ENCODE assay signal across 16 mouse cellular contexts in the genomic region with DNA sequence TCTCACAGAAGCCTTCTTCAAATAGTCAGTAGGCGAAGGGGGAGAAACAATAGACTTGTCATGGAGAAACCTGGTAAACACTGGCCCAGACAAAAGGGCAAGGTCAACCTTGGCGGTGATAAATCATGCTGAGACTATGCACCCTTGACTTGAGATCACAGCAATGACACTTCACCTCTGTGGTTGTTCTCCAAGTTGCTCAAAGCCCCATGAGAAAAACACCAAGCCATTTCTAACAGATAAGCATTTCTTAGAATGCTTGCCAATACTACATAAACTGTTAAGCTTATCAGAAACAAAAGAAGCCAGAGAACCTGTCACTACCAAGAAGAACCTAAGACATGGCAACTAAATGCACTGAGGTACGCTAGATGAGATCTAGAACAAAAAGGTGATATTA.
A peak's percentile ranks its signal among the peaks of the same experiment; 100 is the strongest.
DNase-seq lines count a peak whose midpoint lies in the region; ATAC-seq lines count a peak whose summit lies in the region.
"Had no signal": no experiment of that assay in that cellular context is flagged by ENCODE, and none has a peak within 500 bp of the region (broad histone marks: within the 10 kb centered on the region; RNA-seq: fewer than 3 reads in every experiment).

No protein-coding gene starts in this region.

- no peaks in the 10 kb centered on the region for H3K4me1 ChIP-seq in midbrain, embryonic 11.5 days (ENCODE audit: control insufficient read depth, insufficient read depth, low read length)
- H3K4me1 ChIP-seq in midbrain, embryonic 10.5 days = no peaks in the 10 kb centered on the region
- H3K4me1 ChIP-seq: lung, embryonic 15.5 days; midbrain, embryonic 13.5 days had no signal

- ATAC-seq in midbrain, embryonic 11.5 days (ENCODE audit: low FRiP score) = no peak
- ATAC-seq: midbrain, embryonic 13.5 days had no signal

- no peaks in the 10 kb centered on the region for H3K36me3 ChIP-seq in midbrain, embryonic 11.5 days (ENCODE audit: control insufficient read depth, insufficient read depth, low read length)
- H3K36me3 ChIP-seq in midbrain, embryonic 10.5 days = no peaks in the 10 kb centered on the region
- H3K36me3 ChIP-seq: lung, embryonic 15.5 days; midbrain, embryonic 13.5 days; neural tube, embryonic 12.5 days; stomach, embryonic 15.5 days had no signal

- WGBS in midbrain, embryonic 11.5 days = 76% methylated on average over 3 of the region's 3 CpGs
- WGBS in midbrain, embryonic 10.5 days = 81% methylated on average over 3 of the region's 3 CpGs

- no peak overlapping the region for H3K9ac ChIP-seq in midbrain, embryonic 11.5 days (ENCODE audit: low read length)
- H3K9ac ChIP-seq: hindbrain, embryonic 14.5 days; lung, embryonic 15.5 days; midbrain, embryonic 13.5 days; neural tube, embryonic 12.5 days; stomach, embryonic 15.5 days had no signal

- no peak overlapping the region for H3K4me3 ChIP-seq in midbrain, embryonic 11.5 days (ENCODE audit: low read depth, low read length)
- H3K4me3 ChIP-seq in midbrain, embryonic 10.5 days = no peak overlapping the region
- H3K4me3 ChIP-seq: erythroblast, embryonic 14.5 days; lung, embryonic 15.5 days; midbrain, embryonic 13.5 days; neural tube, embryonic 12.5 days; stomach, embryonic 15.5 days had no signal

- no peak overlapping the region for H3K4me2 ChIP-seq in midbrain, embryonic 11.5 days
- H3K4me2 ChIP-seq: heart, embryonic 11.5 days; hindbrain, embryonic 14.5 days; lung, embryonic 15.5 days; midbrain, embryonic 13.5 days; neural tube, embryonic 12.5 days; stomach, embryonic 15.5 days had no signal

- H3K27ac ChIP-seq in midbrain, embryonic 11.5 days (ENCODE audit: low read depth, low read length) = no peak overlapping the region
- H3K27ac ChIP-seq in midbrain, embryonic 10.5 days (replicated peaks) = no peak overlapping the region
- H3K27ac ChIP-seq: hindbrain, embryonic 14.5 days; lung, embryonic 15.5 days; midbrain, embryonic 13.5 days; neural tube, embryonic 12.5 days; stomach, embryonic 15.5 days had no signal

- no peaks in the 10 kb centered on the region for H3K27me3 ChIP-seq in midbrain, embryonic 11.5 days (ENCODE audit: control insufficient read depth, insufficient read depth, low read length)
- no peaks in the 10 kb centered on the region for H3K27me3 ChIP-seq in midbrain, embryonic 10.5 days (ENCODE audit: low read depth, poor library complexity, severe bottlenecking)
- H3K27me3 ChIP-seq: lung, embryonic 15.5 days; midbrain, embryonic 13.5 days; neural tube, embryonic 12.5 days; stomach, embryonic 15.5 days had no signal

- H3K9me3 ChIP-seq in midbrain, embryonic 11.5 days (ENCODE audit: control insufficient read depth, low read length) = no peaks in the 10 kb centered on the region
- no peaks in the 10 kb centered on the region for H3K9me3 ChIP-seq in midbrain, embryonic 10.5 days (replicated peaks)
- H3K9me3 ChIP-seq: lung, embryonic 15.5 days; midbrain, embryonic 13.5 days; neural tube, embryonic 12.5 days; stomach, embryonic 15.5 days had no signal

- peak; percentile 80 for DNase-seq in midbrain, embryonic 11.5 days (ENCODE audit: low spot score, missing footprints)
- no peak for DNase-seq in midbrain, embryonic 10.5 days (ENCODE audit: low spot score)
- DNase-seq in adrenal gland, postnatal 10 days = peak; percentile 49
- DNase-seq in embryo, embryonic 9.5 days (ENCODE audit: extremely low spot score) = peak; percentile 49
- DNase-seq in mesoderm, embryonic 11.5 days (ENCODE audit: low read depth, low spot score) = peak; percentile 80
- no peak for DNase-seq in thymus, postnatal 0 days (ENCODE audit: low spot score)
- no peak for DNase-seq in right cerebral cortex, postnatal 4 days
- DNase-seq: cerebellum, postnatal 25 days; right cerebral cortex, postnatal 14 days had no signal

Comparison
In these comparisons a context has a peak if more than half of its experiments do, and no peak if none do; other contexts are left out.
1. DNase-seq: peak in midbrain, embryonic 11.5 days (single experiment), adrenal gland, postnatal 10 days (single experiment), embryo, embryonic 9.5 days (single experiment) and mesoderm, embryonic 11.5 days (single experiment); none in midbrain, embryonic 10.5 days (single experiment), thymus, postnatal 0 days (single experiment) and right cerebral cortex, postnatal 4 days (single experiment).